Mouse (Mus musculus) frontal cortex, postnatal 14 days (tissue): Measurements from ENCODE around the gene Psme3.
A peak's percentile ranks its signal among the peaks of the same experiment; 100 is the strongest.
"Not testable (repeated sequence)": the region's sequence is repeated elsewhere in the genome, so short reads cannot be mapped to it uniquely, and the experiment has no call there.

Experiments used
- DNase-seq, 2 experiments: peaks; one replicate each; pipeline ENCODE4 v3.0.0; 2022; ENCODE audit warnings: low spot score in 2 of 2

The Psme3 gene

GRCm38 (mm10) chr11:101312150-101312549, 3.9 kb upstream of the Psme3 start:
- no peak for DNase-seq

- DNase-seq: no peak
These were observed 1.4 kb upstream of the Psme3 start for GRCm38 (mm10) chr11:101314567-101314966.

- no peak for DNase-seq
These were observed 847 bp upstream of the Psme3 start for GRCm38 (mm10) chr11:101315082-101315650.

GRCm38 (mm10) chr11:101316501-101316917, 496 bp downstream of the Psme3 start:
- no peak for DNase-seq

- DNase-seq: peak; percentile 33 to 56
These were observed 7.6 kb downstream of the Psme3 start for GRCm38 (mm10) chr11:101323609-101324008.

GRCm38 (mm10) chr11:101324763-101325162, 8.8 kb downstream of the Psme3 start, which contains the start of gene Aoc2:
Gene Aoc2, plus strand, starts transcription at chr11:101325063.
- no peak for DNase-seq

GRCm38 (mm10) chr11:101325201-101325600, 9.2 kb downstream of the Psme3 start:
- DNase-seq: not testable (repeated sequence)

GRCm38 (mm10) chr11:101326147-101326546, 10.1 kb downstream of the Psme3 start:
- DNase-seq: no peak

- no peak for DNase-seq
These were observed 11.3 kb downstream of the Psme3 start for GRCm38 (mm10) chr11:101327311-101327710.

GRCm38 (mm10) chr11:101328941-101329635, 13.1 kb downstream of the Psme3 start:
- DNase-seq: no peak

GRCm38 (mm10) chr11:101330371-101330924, 14.4 kb downstream of the Psme3 start, which contains the start of gene Aoc3:
Gene Aoc3, plus strand, starts transcription at chr11:101330605.
- DNase-seq: no peak

GRCm38 (mm10) chr11:101330961-101331360, 14.9 kb downstream of the Psme3 start:
- DNase-seq: not testable (repeated sequence)

- DNase-seq: no peak
These were observed 16.5 kb downstream of the Psme3 start for GRCm38 (mm10) chr11:101332537-101332936.

GRCm38 (mm10) chr11:101334023-101334422, 18.0 kb downstream of the Psme3 start:
- DNase-seq: no peak

- DNase-seq: no peak
These were observed 18.5 kb downstream of the Psme3 start for GRCm38 (mm10) chr11:101334516-101334915.

GRCm38 (mm10) chr11:101335685-101336084, 19.7 kb downstream of the Psme3 start:
- no peak for DNase-seq

- no peak for DNase-seq
These were observed 22.2 kb downstream of the Psme3 start for GRCm38 (mm10) chr11:101338123-101338760.

GRCm38 (mm10) chr11:101347083-101347775, 31.2 kb downstream of the Psme3 start:
- DNase-seq: no peak

GRCm38 (mm10) chr11:101348774-101349173, 32.8 kb downstream of the Psme3 start:
- no peak for DNase-seq

GRCm38 (mm10) chr11:101349216-101349615, 33.2 kb downstream of the Psme3 start:
- DNase-seq: no peak

GRCm38 (mm10) chr11:101351100-101351720, 35.2 kb downstream of the Psme3 start:
- no peak for DNase-seq
